Mouse (Mus musculus): Measurements from ENCODE around the gene Plcb4.

GRCm38 (mm10) chr2:135618551-135618950 lies 40.3 kb upstream of the Plcb4 start:
- TF ChIP-seq POLR2A (IDR thresholded peaks at IDR 0.05; ENCODE audit: extremely low read depth, insufficient read depth, low read length) (no peak), CTCF (IDR thresholded peaks at IDR 0.05; ENCODE audit: extremely low read depth, insufficient read depth, low read length) (no peak)
